Mouse (Mus musculus) embryonic fibroblast, embryonic 13.5 days (primary cell): ENCODE results near the gene Tdrkh. TPM values are rescaled to one million over a fixed set of nuclear protein-coding genes. Genes with fewer than 3 reads are reported as not detected.

ENCODE experiments used
- H3K27ac ChIP-seq: 2 replicates; pipeline ENCODE4 v1.5.1; 2012; ENCODE audit warnings: low read length, control low read depth, inconsistent platforms; ENCODE audit not compliant: insufficient read depth
- H3K4me1 ChIP-seq: 2 replicates; pipeline ENCODE4 v1.6.1; 2011; ENCODE audit warnings: low read length; ENCODE audit not compliant: control insufficient read depth, insufficient read depth
- H3K4me3 ChIP-seq: 2 replicates; pipeline ENCODE4 v1.5.1; 2011; ENCODE audit warnings: mild to moderate bottlenecking, control low read depth, low read length; ENCODE audit not compliant: insufficient read depth
- CTCF ChIP-seq: IDR thresholded peaks from 2 replicates; pipeline ENCODE4 v1.5.1; 2011; ENCODE audit warnings: mild to moderate bottlenecking, control low read depth, low read length, moderate library complexity, borderline replicate concordance; ENCODE audit not compliant: insufficient read depth
- POLR2A ChIP-seq: IDR thresholded peaks from 2 replicates; pipeline ENCODE4 v1.6.1; 2011; ENCODE audit warnings: low read depth, mild to moderate bottlenecking, control low read depth, low read length, moderate library complexity
- polyA plus RNA-seq: library from polyadenylated mRNA; stranded (reverse); fragments of >200 nt; gene quantifications from 2 replicates; pipeline ENCODE4 v1.2.4, GENCODE M21; 2011; ENCODE audit warnings: low read depth; ENCODE audit not compliant: missing spikeins, insufficient read length

The Tdrkh gene
- 9.0 and 14.1 TPM in 2 replicates for polyA plus RNA-seq

DNA sequence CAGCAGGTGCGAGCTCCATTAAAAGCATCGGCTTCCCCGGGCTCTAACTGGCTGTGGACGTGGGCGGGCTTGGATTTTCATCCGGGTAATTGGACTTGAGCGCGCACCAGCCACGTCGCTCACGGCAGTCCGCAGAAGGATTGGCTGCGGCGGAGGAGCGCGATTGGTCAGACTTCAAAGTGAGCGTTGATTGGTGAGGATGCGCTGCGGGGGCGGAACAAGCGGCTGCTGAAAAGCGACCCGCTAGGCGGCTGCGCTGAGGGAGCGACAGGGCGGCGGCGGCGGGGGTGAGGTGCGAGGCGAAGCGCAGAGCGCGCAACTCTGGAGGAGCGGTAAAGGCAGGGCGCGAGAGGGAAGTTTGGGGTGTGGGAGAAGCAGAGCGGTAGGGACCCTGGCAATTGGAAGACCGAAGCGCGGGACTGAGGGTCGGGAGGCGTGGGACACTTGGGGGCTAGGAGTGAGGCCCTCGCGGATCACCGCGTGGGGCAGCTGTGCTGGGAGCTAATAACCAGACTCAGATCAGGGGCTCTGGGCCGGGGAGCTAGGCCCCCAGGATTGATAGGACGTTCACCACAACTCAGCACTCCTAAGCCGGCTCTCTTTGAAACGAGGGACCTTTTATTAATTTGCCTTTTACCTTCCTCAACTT is at the start of gene Tdrkh:
Gene Tdrkh, plus strand, starts transcription at position 243 of the 649 bp plus-strand sequence.
- TF ChIP-seq CTCF (no peak), POLR2A (peak; percentile 52; the same call in 1 of the 2 replicates)
- no peak within 1 kb of the TSS for H3K27ac ChIP-seq

DNA sequence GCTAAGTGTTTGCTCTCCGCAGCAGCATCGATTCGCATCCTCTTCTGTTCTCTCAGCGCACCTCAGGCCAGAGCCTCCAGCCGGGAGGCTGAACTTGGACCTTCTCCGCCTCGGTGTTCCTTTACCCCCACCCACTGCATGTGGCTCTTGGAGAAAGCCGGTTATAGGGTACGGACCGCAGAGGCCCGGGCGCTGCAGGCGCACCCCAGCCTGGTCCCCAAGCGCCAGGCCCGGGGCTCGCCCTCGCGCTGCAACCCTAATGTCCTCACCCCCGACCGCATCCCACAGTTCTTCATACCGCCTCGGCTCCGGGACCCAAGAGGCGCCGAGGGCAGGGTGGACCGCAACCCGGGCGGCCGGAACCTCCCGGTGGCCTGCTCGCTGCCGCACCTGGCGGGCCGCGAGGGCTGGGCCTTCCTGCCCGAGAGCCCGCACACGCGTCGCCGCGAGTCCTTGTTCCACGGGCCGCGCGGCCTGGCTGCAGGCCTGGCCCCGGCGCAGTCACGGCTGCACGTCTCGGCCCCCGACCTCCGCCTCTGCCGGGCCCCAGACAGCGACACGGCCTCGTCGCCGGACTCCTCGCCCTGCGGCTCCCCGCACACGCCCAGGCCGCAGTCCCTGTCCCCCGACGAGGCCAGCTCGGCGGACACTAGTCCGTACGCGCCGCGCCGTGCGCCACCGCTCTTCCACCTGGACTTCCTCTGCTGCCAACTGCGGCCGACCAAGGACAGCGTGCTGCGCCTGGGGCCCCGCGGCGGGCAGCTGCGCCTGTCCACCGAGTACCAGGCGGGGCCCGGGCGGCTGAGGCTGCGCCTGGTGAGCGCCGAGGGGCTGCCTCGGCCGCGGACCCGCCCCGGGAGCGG is 49.6 kb upstream of the Tdrkh start:
- no peak for TF ChIP-seq POLR2A
- TF ChIP-seq CTCF = no peak
- Histone ChIP-seq H3K4me1 (no peaks in the 10 kb centered on the region), H3K27ac (no peak overlapping the region), H3K4me3 (peak overlapping the region; percentile 4; the same call in 1 of the 2 replicates)

More for the DNA sequence above, at the start of gene Tdrkh:
- Histone ChIP-seq H3K4me1 (no peaks in the 10 kb centered on the region), H3K4me3 (peak within 1 kb of the TSS; percentile 48)

GRCm38 (mm10) chr3:94364154-94364526 is 48.9 kb upstream of the Tdrkh start:
- TF ChIP-seq CTCF (no peak), POLR2A (no peak)
- Histone ChIP-seq H3K4me3 (no peak overlapping the region), H3K4me1 (no peaks in the 10 kb centered on the region), H3K27ac (no peak overlapping the region)

DNA sequence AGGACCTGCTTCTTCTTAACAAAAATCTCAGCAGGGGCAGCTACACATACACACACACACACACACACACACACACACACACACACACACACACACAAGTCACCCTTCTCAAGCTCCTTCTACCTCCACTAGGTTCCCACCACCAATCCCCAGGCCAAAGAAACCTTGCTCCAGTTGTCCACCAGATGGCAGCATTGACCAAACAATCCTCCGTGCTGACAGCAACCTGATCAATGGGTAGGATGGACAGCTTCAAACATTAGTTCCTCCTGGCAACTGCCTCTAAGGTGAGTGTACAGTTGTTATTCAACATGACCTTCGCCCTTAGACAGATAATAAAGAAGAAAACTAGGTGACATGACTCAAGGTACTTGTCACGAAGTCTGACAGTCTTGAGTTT is 46.3 kb upstream of the Tdrkh start:
- TF ChIP-seq CTCF (peak; percentile 78), POLR2A (no peak)
- Histone ChIP-seq H3K4me3 (no peak overlapping the region), H3K4me1 (no peaks in the 10 kb centered on the region), H3K27ac (no peak overlapping the region)

DNA sequence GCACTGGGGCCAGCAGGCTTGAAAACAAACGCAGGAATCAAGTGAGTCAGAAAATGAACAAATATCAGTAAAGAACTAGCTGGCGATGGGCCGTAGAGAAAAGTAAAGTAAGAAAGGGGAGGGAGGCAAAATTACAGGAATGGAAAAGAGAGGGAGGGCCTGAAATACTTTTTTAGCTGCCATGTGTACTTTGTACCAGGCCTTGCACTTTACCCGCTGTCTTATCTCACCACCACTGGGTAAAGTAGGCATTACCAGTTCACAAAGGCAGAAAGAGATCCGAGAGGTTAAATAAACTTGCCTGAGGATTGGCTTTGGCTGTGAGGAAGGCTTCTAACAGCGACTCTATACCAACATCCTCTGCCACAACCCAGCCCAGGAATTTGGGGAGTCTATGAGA is 45.6 kb upstream of the Tdrkh start:
- H3K4me3 ChIP-seq = no peak overlapping the region
- H3K27ac ChIP-seq = no peak overlapping the region
- H3K4me1 ChIP-seq = no peaks in the 10 kb centered on the region
- no peak for TF ChIP-seq POLR2A
- TF ChIP-seq CTCF = no peak

GRCm38 (mm10) chr3:94368631-94369030 is 44.4 kb upstream of the Tdrkh start:
- no peaks in the 10 kb centered on the region; the same call in 1 of the 2 replicates for H3K4me1 ChIP-seq
- TF ChIP-seq CTCF (no peak), POLR2A (no peak)

DNA sequence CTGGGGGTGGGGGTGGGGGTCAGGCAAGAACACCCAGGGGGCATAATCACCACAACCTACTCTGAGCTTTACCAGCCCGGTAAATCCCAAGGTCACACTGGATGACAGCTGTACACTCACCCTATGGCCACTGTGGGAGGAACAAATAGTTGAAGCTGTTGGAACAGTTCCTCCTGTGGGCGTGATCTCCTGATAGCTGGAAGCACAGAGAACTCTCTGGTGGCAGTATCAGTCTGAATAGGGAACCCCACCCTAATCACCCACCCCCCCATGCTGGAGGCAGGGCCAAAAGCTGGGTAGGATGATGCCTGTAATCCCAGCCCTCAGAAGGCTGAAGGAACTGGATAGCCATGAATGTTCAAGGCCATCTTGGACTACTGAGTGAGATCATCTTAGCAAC is 43.4 kb upstream of the Tdrkh start:
- no peak overlapping the region for H3K27ac ChIP-seq
- H3K4me3 ChIP-seq = no peak overlapping the region
- TF ChIP-seq CTCF = no peak
- TF ChIP-seq POLR2A = no peak
- H3K4me1 ChIP-seq = no peaks in the 10 kb centered on the region; the same call in 1 of the 2 replicates

More at GRCm38 (mm10) chr3:94368631-94369030, 44.4 kb upstream of the Tdrkh start:
- Histone ChIP-seq H3K27ac (no peak overlapping the region), H3K4me3 (no peak overlapping the region)

- H3K27ac ChIP-seq = no peak overlapping the region
- no peak for TF ChIP-seq POLR2A
- no peak for TF ChIP-seq CTCF
- H3K4me3 ChIP-seq = no peak overlapping the region
- no peaks in the 10 kb centered on the region; the same call in 1 of the 2 replicates for H3K4me1 ChIP-seq
Measured at GRCm38 (mm10) chr3:94371637-94372036, 41.4 kb upstream of the Tdrkh start.

GRCm38 (mm10) chr3:94372038-94372437 is 41.0 kb upstream of the Tdrkh start:
- Histone ChIP-seq H3K27ac (no peak overlapping the region), H3K4me3 (no peak overlapping the region), H3K4me1 (no peaks in the 10 kb centered on the region; the same call in 1 of the 2 replicates)
- TF ChIP-seq POLR2A (no peak), CTCF (no peak)

DNA sequence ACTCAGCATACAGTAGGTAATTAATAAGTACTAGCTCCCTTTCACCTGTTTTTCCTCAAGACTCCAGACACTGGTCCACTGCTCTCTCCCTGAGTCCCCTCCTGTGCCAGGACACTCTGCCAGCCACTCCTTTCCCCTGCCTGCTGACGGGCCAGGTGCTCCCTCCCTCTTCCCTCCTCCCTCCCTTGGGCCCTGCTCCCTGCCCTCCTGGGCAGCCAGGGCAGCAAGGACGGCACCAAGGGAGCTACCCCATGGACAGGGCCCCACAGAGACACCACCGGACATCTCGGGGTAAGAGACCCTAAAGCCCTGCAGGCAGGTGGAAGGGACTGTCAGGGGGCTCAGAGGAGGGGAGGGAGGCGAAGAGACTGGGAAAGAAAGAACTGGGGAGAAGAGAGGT is 40.4 kb upstream of the Tdrkh start, which contains the start of gene Rorc:
Gene Rorc, plus strand, starts transcription at position 154 of the 400 bp plus-strand sequence.
- Histone ChIP-seq H3K27ac (no peak within 1 kb of the TSS), H3K4me1 (no peaks in the 10 kb centered on the region; the same call in 1 of the 2 replicates), H3K4me3 (no peak within 1 kb of the TSS)
- TF ChIP-seq POLR2A = no peak
